Mouse (Mus musculus) neural tube, embryonic 14.5 days (tissue): ENCODE results near the gene Colq. TPM values are rescaled to one million over a fixed set of nuclear protein-coding genes. Genes with fewer than 3 reads are reported as not detected.

Experiments
- ATAC-seq: fragments of 200-750 bp; cut with Nextera tagmentation; 2 replicates; pipeline ENCODE4 v1.8.0; 2017; ENCODE audit warnings: low read depth, mild to moderate bottlenecking, moderate TSS enrichment, moderate library complexity
- H3K27ac ChIP-seq: fragments of 300-500 bp; sonication (generic); 2 replicates; pipeline ENCODE4 v1.5.1; 2014; ENCODE audit warnings: low read depth, mild to moderate bottlenecking, control low read depth, low read length, moderate library complexity, mixed read lengths
- H3K27me3 ChIP-seq: fragments of 300-500 bp; sonication (generic); 2 replicates; pipeline ENCODE4 v1.6.1; 2014; ENCODE audit warnings: low read length; ENCODE audit not compliant: control insufficient read depth, insufficient read depth
- H3K36me3 ChIP-seq: fragments of 300-500 bp; sonication (generic); 2 replicates; pipeline ENCODE4 v1.6.1; 2014; ENCODE audit warnings: low read length, mixed read lengths; ENCODE audit not compliant: control insufficient read depth, insufficient read depth
- H3K4me1 ChIP-seq: fragments of 300-500 bp; sonication (generic); 2 replicates; pipeline ENCODE4 v1.6.1; 2014; ENCODE audit warnings: low read length; ENCODE audit not compliant: control insufficient read depth, insufficient read depth
- H3K4me2 ChIP-seq: fragments of 300-500 bp; sonication (generic); 2 replicates; pipeline ENCODE4 v1.6.1; 2014; ENCODE audit warnings: mild to moderate bottlenecking, low read depth, low read length, control low read depth
- H3K4me3 ChIP-seq: fragments of 300-500 bp; sonication (generic); 2 replicates; pipeline ENCODE4 v1.5.1; 2014; ENCODE audit warnings: low read depth, low read length, control low read depth, mixed read lengths
- H3K9ac ChIP-seq: fragments of 300-500 bp; sonication (generic); replicated peaks from 2 replicates; pipeline ENCODE4 v1.6.1; 2014; ENCODE audit warnings: low read depth, mild to moderate bottlenecking, control low read depth, low read length, mixed read lengths
- H3K9me3 ChIP-seq: fragments of 300-500 bp; sonication (generic); 2 replicates; pipeline ENCODE4 v1.6.1; 2016; ENCODE audit warnings: low read length; ENCODE audit not compliant: control insufficient read depth
- WGBS: fragments of 180-500 bp; shearing (Covaris S2); extraction: QIAGEN DNeasy Blood & Tissue Kit; methylation state at CpG from one replicate; pipeline ENCODE4 v1.1.7; 2014; 5-methylcytosine and 5-hydroxymethylcytosine counted together
- polyA plus RNA-seq: library from polyadenylated mRNA; unstranded; fragments of >200 nt; fragmentation: Nextera tagmentation; extraction: Ambion mirVana; gene quantifications from 2 replicates; pipeline ENCODE4 v1.2.1, GENCODE M21; 2014

Gene Colq
- polyA plus RNA-seq, 1 experiment from 2014 or later: 0.23 TPM

GRCm38 (mm10) chr14:31494349-31494974, 96.7 kb downstream of the Colq start, which contains the start of gene Eaf1:
Gene Eaf1 (plus strand): TSS chr14:31494399.
- Histone ChIP-seq H3K9me3 (no peaks in the 10 kb centered on the region), H3K4me2 (peak within 1 kb of the TSS; percentile 85), H3K4me3 (peak within 1 kb of the TSS; percentile 69), H3K36me3 (peaks cover 14% of the 10 kb centered on the region; the same call in 1 of the 2 replicates), H3K9ac (peak within 1 kb of the TSS; percentile 76), H3K4me1 (peaks cover 32% of the 10 kb centered on the region), H3K27me3 (no peaks in the 10 kb centered on the region), H3K27ac (peak within 1 kb of the TSS; percentile 78)
- WGBS: under 1% methylated on average over 37 of the region's 37 CpGs
- no peak; the same call in none of the 2 replicates for ATAC-seq

DNA sequence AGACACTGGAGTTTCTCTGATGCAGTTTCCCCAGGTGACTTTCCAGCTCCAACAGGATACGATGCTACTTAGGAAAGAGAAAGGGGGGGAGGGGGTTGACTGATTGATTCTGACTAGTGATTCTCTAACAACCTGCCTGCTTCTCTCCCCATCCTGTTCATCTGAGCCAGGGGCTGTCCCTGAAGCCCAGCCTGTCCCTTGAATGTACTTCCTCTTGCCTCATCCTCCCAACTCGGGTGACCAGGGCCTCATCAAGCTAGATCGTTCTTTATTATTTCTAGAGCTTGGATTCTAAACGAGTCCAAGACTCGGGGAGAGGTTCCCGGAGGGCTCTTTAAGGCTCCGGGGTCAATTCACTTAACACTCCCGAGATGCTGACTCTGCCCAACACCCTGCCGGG, 97.2 kb downstream of the Colq start:
- Histone ChIP-seq H3K4me1 (peaks cover 32% of the 10 kb centered on the region), H3K9me3 (no peaks in the 10 kb centered on the region), H3K4me3 (peak overlapping the region; percentile 69), H3K27me3 (no peaks in the 10 kb centered on the region), H3K36me3 (peaks cover 9% of the 10 kb centered on the region; the same call in 1 of the 2 replicates), H3K9ac (peak overlapping the region; percentile 76), H3K27ac (no peak overlapping the region), H3K4me2 (peak overlapping the region; percentile 85)
- ATAC-seq: no peak
- 38% methylated on average over 9 of the region's 9 CpGs for WGBS

- no peak for ATAC-seq
- 95% methylated on average over 6 of the region's 6 CpGs for WGBS
- no peak overlapping the region for H3K27ac ChIP-seq
- no peak overlapping the region for H3K4me2 ChIP-seq
- H3K4me3 ChIP-seq: no peak overlapping the region
- H3K9ac ChIP-seq: no peak overlapping the region
- no peaks in the 10 kb centered on the region for H3K9me3 ChIP-seq
- 0 out of 2 replicates have a peak, but pooled peaks cover 5% of the 10 kb centered on the region for H3K4me1 ChIP-seq
- peaks cover 47% of the 10 kb centered on the region for H3K36me3 ChIP-seq
- H3K27me3 ChIP-seq: no peaks in the 10 kb centered on the region
These were observed 103.1 kb downstream of the Colq start for GRCm38 (mm10) chr14:31488055-31488454.

- Histone ChIP-seq H3K4me2 (no peak overlapping the region), H3K4me3 (no peak overlapping the region), H3K4me1 (no peaks in the 10 kb centered on the region), H3K27me3 (no peaks in the 10 kb centered on the region), H3K27ac (no peak overlapping the region), H3K9me3 (no peaks in the 10 kb centered on the region), H3K36me3 (peaks cover 63% of the 10 kb centered on the region), H3K9ac (no peak overlapping the region)
- 89% methylated on average over 4 of the region's 4 CpGs for WGBS
- ATAC-seq: no peak
These were observed 104.7 kb downstream of the Colq start for GRCm38 (mm10) chr14:31486465-31486864.

GRCm38 (mm10) chr14:31482417-31482816, 108.7 kb downstream of the Colq start:
- Histone ChIP-seq H3K36me3 (peaks cover 73% of the 10 kb centered on the region), H3K4me2 (no peak overlapping the region), H3K4me1 (no peaks in the 10 kb centered on the region), H3K27me3 (no peaks in the 10 kb centered on the region), H3K9me3 (no peaks in the 10 kb centered on the region), H3K27ac (no peak overlapping the region), H3K9ac (no peak overlapping the region), H3K4me3 (no peak overlapping the region)
- 95% methylated on average over 5 of the region's 5 CpGs for WGBS
- ATAC-seq: no peak

- Histone ChIP-seq H3K9ac (no peak overlapping the region), H3K4me2 (no peak overlapping the region), H3K36me3 (0 out of 2 replicates have a peak, but pooled peaks cover 2% of the 10 kb centered on the region), H3K27ac (no peak overlapping the region), H3K27me3 (no peaks in the 10 kb centered on the region), H3K4me1 (no peaks in the 10 kb centered on the region), H3K4me3 (no peak overlapping the region), H3K9me3 (no peaks in the 10 kb centered on the region)
- ATAC-seq: no peak
- WGBS: 76% methylated on average over 2 of the region's 2 CpGs
These were observed 117.8 kb downstream of the Colq start for GRCm38 (mm10) chr14:31473297-31473696.

Other genes with a start within 250 kb of the Colq start
- gene Sh3bp5, start 155.3 kb downstream of the Colq start, polyA plus RNA-seq: 58.1 and 104 TPM in 2 replicates
- 8.9 and 12.0 TPM in 2 replicates for gene Eaf1, start 96.9 kb downstream of the Colq start, polyA plus RNA-seq
- 44.1 and 52.3 TPM in 2 replicates for gene Mettl6, start 96.3 kb downstream of the Colq start, polyA plus RNA-seq
- not detected in 2 replicates for gene Gm49387, start 49.5 kb upstream of the Colq start, polyA plus RNA-seq
- gene Btd, start 49.7 kb upstream of the Colq start, polyA plus RNA-seq: 14.4 and 17.7 TPM in 2 replicates
- gene Hacl1, start 49.9 kb upstream of the Colq start, polyA plus RNA-seq: 10.0 and 13.5 TPM in 2 replicates
- 18.3 and 19.0 TPM in 2 replicates for gene Ankrd28, start 239.3 kb upstream of the Colq start, polyA plus RNA-seq